Mouse (Mus musculus) Patski (cell line): ENCODE results near the gene Ppp1r12a. TPM values are rescaled to one million over a fixed set of nuclear protein-coding genes. Genes with fewer than 3 reads are reported as not detected.
A peak's percentile ranks its signal among the peaks of the same experiment; 100 is the strongest.

Experiments used
- ATAC-seq: fragments of 100-300 bp; one replicate; pipeline ENCODE4 v1.8.0; 2021
- CTCF ChIA-PET: fragments of 350-600 bp; sonication (Branson Sonifier 250); formaldehyde crosslinking; loops from one replicate; lab custom pipeline; 2022; ENCODE audit warnings: inconsistent platforms; lab: Charles Lee
- POLR2A ChIA-PET: fragments of 350-600 bp; sonication (Branson Sonifier 250); formaldehyde crosslinking; loops from one replicate; lab custom pipeline; 2022; ENCODE audit warnings: antibody characterized with exemption, inconsistent platforms; lab: Charles Lee
- DNase-seq: peaks from one replicate; pipeline ENCODE4 v3.0.0-alpha.2; 2011; ENCODE audit warnings: low read depth, low spot score
- H3K27me3 ChIP-seq: fragments of 371-371 bp; one replicate; pipeline ENCODE4 v1.5.1; 2021
- CTCF ChIP-seq: fragments of 100-300 bp; IDR thresholded peaks from one replicate; pipeline ENCODE4 v1.5.1; 2021
- in situ Hi-C: fragments of 300-500 bp; cut with MboI; formaldehyde crosslinking; loops from 3 replicates; pipeline ENCODE4 v1.11.1; 2018; ENCODE audit warnings: low pct_unique_long_range_greater_than_20kb, mixed read lengths
- polyA plus RNA-seq: library from polyadenylated mRNA; unstranded; gene quantifications from one replicate; pipeline ENCODE4 v1.2.3, GENCODE M21; 2021

Gene Ppp1r12a
- polyA plus RNA-seq, 1 experiment from 2014 or later = 68.9 TPM

- ChIA-PET CTCF (interaction anchor here (0.8 kb wide), 1 partner anchor 21 kb away, joined by 3 read pairs; no protein-coding TSS in a partner anchor), POLR2A (no interaction called here)
- no peak for ATAC-seq
- no peak for DNase-seq
- in situ Hi-C loops = no loop called here
- TF ChIP-seq CTCF = no peak
- H3K27me3 ChIP-seq = no peaks in the 10 kb centered on the region
Measured at GRCm38 (mm10) chr10:108328983-108329382, 167.0 kb downstream of the Ppp1r12a start.

GRCm38 (mm10) chr10:108329771-108330170 is 167.8 kb downstream of the Ppp1r12a start:
- CTCF ChIA-PET = no interaction called here
- no peak for TF ChIP-seq CTCF
- DNase-seq (no peak), ATAC-seq (no peak)
- POLR2A ChIA-PET = no interaction called here
- in situ Hi-C loops = loop anchor here (10.0 kb wide), 1 partner anchor 105 kb away; no protein-coding TSS in a partner anchor
- no peaks in the 10 kb centered on the region for H3K27me3 ChIP-seq

GRCm38 (mm10) chr10:108330964-108331363 is 169.0 kb downstream of the Ppp1r12a start:
- DNase-seq (no peak), ATAC-seq (no peak)
- ChIA-PET CTCF (interaction anchor here (0.8 to 1.1 kb wide), 3 partner anchors 15 to 238 kb away, joined by 3 to 4 read pairs (median 3); no protein-coding TSS in a partner anchor), POLR2A (no interaction called here)
- in situ Hi-C loops = loop anchor here (10.0 kb wide), 1 partner anchor 104 kb away; no protein-coding TSS in a partner anchor
- no peak for TF ChIP-seq CTCF
- no peaks in the 10 kb centered on the region for H3K27me3 ChIP-seq

DNA sequence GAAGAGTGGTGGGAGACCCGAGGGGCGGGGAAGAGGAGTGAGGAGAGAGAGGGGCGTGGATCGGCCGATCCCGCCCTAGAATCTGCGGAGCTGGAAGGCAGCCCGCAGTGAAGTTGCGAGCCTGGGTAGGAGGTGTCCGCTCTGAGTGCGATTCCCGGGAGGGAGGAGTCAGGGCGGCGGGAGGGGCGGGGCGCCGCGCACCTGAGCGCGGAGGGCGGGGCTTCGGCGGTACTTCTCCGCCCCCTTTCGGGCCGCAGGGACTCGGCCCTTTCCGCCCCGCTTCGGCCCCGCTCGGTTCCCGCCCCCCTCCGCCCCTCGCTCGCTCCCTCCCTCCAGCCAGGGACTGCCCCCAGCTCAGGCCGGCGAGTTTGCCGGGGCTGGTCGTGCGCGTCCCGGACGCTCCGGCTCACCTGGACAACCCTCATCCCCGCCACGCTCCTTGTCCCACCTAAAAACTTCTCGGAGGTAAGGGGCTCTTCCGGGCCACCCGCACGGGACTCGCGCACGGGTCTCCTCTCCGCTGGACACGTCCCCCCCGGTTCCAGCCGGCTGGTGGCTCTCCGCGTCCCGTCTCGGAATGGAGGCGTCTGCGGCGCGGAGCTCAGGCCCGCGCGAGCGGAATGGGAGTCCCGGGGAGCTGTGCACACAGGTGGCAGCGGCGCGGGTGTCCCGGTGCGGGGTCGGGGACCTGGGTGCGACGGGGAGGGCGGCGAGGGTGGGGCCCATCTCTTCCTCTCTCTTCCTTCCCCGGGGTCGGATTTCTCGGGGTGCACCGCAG is 170.0 kb downstream of the Ppp1r12a start, which contains the start of gene Pawr:
Gene Pawr (plus strand): TSS at position 338 of the 778 bp plus-strand sequence.
- no peaks in the 10 kb centered on the region for H3K27me3 ChIP-seq
- TF ChIP-seq CTCF = no peak
- ATAC-seq (peak; percentile 94), DNase-seq (no peak)
- POLR2A ChIA-PET = interaction anchor here (1.0 to 1.9 kb wide), 5 partner anchors 31 to 111 kb away, joined by 3 to 8 read pairs (median 3); no protein-coding TSS in a partner anchor
- CTCF ChIA-PET = interaction anchor here (0.8 to 1.4 kb wide), 3 partner anchors 9 to 237 kb away, joined by 3 to 4 read pairs (median 3); no protein-coding TSS in a partner anchor
- in situ Hi-C loops = loop anchor here (10.0 kb wide), 1 partner anchor 103 kb away; no protein-coding TSS in a partner anchor

- DNase-seq (no peak), ATAC-seq (peak; percentile 59)
- no peaks in the 10 kb centered on the region for H3K27me3 ChIP-seq
- ChIA-PET CTCF (interaction anchor here (0.6 to 1.4 kb wide), 2 partner anchors 88 to 102 kb away, joined by 4 read pairs; no protein-coding TSS in a partner anchor), POLR2A (interaction anchor here (0.6 to 1.9 kb wide), 10 partner anchors 27 to 110 kb away, joined by 3 to 8 read pairs (median 4); no protein-coding TSS in a partner anchor)
- in situ Hi-C loops = loop anchor here (10.0 kb wide), 1 partner anchor 102 kb away; no protein-coding TSS in a partner anchor
- TF ChIP-seq CTCF = peak; percentile 71
Measured at GRCm38 (mm10) chr10:108332571-108333541, 170.9 kb downstream of the Ppp1r12a start.

DNA sequence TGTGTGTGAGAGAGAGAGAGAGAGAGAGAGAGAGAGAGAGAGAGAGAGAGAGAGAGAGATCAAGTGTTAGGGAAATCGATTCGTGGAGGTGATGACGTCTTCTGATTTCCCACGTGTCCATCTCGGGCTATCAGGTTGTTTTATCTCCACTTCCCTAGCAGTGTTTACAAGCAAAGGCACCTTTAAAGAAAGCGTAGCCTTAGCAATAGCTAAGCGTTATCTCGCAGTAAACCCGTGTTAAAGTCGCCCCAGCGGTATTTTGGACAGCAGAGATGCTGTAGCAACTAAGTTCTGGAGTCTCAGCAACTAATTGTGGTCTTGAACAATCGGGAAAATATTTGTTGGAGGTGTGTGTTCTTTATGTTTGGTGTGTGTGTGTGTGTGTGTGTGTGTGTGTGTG is 171.6 kb downstream of the Ppp1r12a start:
- no peak for DNase-seq
- no peak for ATAC-seq
- no peak for TF ChIP-seq CTCF
- H3K27me3 ChIP-seq = no peaks in the 10 kb centered on the region
- in situ Hi-C loops = loop anchor here (10.0 kb wide), 1 partner anchor 101 kb away; no protein-coding TSS in a partner anchor
- CTCF ChIA-PET = no interaction called here
- POLR2A ChIA-PET = interaction anchor here (0.6 to 1.9 kb wide), 5 partner anchors 26 to 425 kb away, joined by 3 to 8 read pairs (median 4); no protein-coding TSS in a partner anchor

Other genes with a start within 250 kb of the Ppp1r12a start
- gene Pawr, start 169.9 kb downstream of the Ppp1r12a start, polyA plus RNA-seq = 83.4 TPM